Mouse (Mus musculus) intestine, postnatal 0 days (tissue): Measurements from ENCODE around the gene Stox2. TPM values are rescaled to one million over a fixed set of nuclear protein-coding genes. Genes with fewer than 3 reads are reported as not detected.

Source experiments
- ATAC-seq: fragments of 200-750 bp; cut with Nextera tagmentation; 2 replicates; pipeline ENCODE4 v1.8.0; 2017; ENCODE audit warnings: mild to moderate bottlenecking, moderate TSS enrichment, moderate library complexity
- H3K27ac ChIP-seq: fragments of 300-500 bp; sonication (generic); 2 replicates; pipeline ENCODE4 v1.5.1; 2014; ENCODE audit warnings: mild to moderate bottlenecking, low read depth, low read length, moderate library complexity
- H3K27me3 ChIP-seq: fragments of 300-500 bp; sonication (generic); replicated peaks from 2 replicates; pipeline ENCODE4 v1.6.1; 2014; ENCODE audit warnings: low read length, mixed read lengths; ENCODE audit not compliant: control insufficient read depth, insufficient read depth
- H3K36me3 ChIP-seq: fragments of 300-500 bp; sonication (generic); 2 replicates; pipeline ENCODE4 v1.6.1; 2014; ENCODE audit warnings: mild to moderate bottlenecking, moderate library complexity; ENCODE audit not compliant: control insufficient read depth, insufficient read depth
- H3K4me1 ChIP-seq: fragments of 300-500 bp; sonication (generic); replicated peaks from 2 replicates; pipeline ENCODE4 v1.6.1; 2014; ENCODE audit warnings: antibody characterized with exemption, low read length, mixed read lengths; ENCODE audit not compliant: control insufficient read depth, insufficient read depth
- H3K4me2 ChIP-seq: fragments of 300-500 bp; sonication (generic); replicated peaks from 2 replicates; pipeline ENCODE4 v1.6.1; 2014; ENCODE audit warnings: low read depth, mild to moderate bottlenecking, moderate library complexity
- H3K4me3 ChIP-seq: fragments of 300-500 bp; sonication (generic); 2 replicates; pipeline ENCODE4 v1.5.1; 2014; ENCODE audit warnings: low read depth, low read length
- H3K9ac ChIP-seq: fragments of 300-500 bp; sonication (generic); 2 replicates; pipeline ENCODE4 v1.6.1; 2014; ENCODE audit warnings: mild to moderate bottlenecking, low read depth, low read length
- H3K9me3 ChIP-seq: fragments of 300-500 bp; sonication (generic); 2 replicates; pipeline ENCODE4 v1.6.1; 2016; ENCODE audit warnings: mixed run types; ENCODE audit not compliant: control insufficient read depth
- CTCF ChIP-seq: sonication (generic); IDR thresholded peaks from 2 replicates; pipeline ENCODE4 v1.5.1; 2016; ENCODE audit warnings: low read depth, mild to moderate bottlenecking, control low read depth, antibody characterized with exemption, moderate library complexity
- WGBS: fragments of 180-500 bp; shearing (Covaris S2); extraction: QIAGEN DNeasy Blood & Tissue Kit; methylation state at CpG from one replicate; pipeline ENCODE4 v1.1.7; 2014; 5-methylcytosine and 5-hydroxymethylcytosine counted together
- polyA plus RNA-seq: library from polyadenylated mRNA; unstranded; fragments of >200 nt; fragmentation: Nextera tagmentation; extraction: Ambion mirVana; gene quantifications from 2 replicates; pipeline ENCODE4 v1.2.1, GENCODE M21; 2015

Gene Stox2
- polyA plus RNA-seq, 1 experiment from 2014 or later, result 3.2 TPM

- Histone ChIP-seq H3K36me3 (no peaks in the 10 kb centered on the region), H3K9me3 (no peaks in the 10 kb centered on the region), H3K9ac (peak overlapping the region; percentile 62), H3K4me2 (peak overlapping the region; percentile 97), H3K27me3 (peaks cover 7% of the 10 kb centered on the region; the same call in 1 of the 2 replicates), H3K4me1 (no peaks in the 10 kb centered on the region), H3K27ac (no peak overlapping the region; the same call in 1 of the 2 replicates), H3K4me3 (peak overlapping the region; percentile 65)
- WGBS, result 3% methylated on average over 33 of the region's 33 CpGs
- ATAC-seq, result no peak
- TF ChIP-seq CTCF, result no peak
These were observed 158.5 kb downstream of the Stox2 start for GRCm38 (mm10) chr8:47287641-47288130.

- Histone ChIP-seq H3K27ac (no peak overlapping the region), H3K9ac (peak overlapping the region; percentile 62; the same call in 1 of the 2 replicates), H3K36me3 (no peaks in the 10 kb centered on the region), H3K4me2 (peak overlapping the region; percentile 97), H3K4me3 (peak overlapping the region; percentile 65), H3K9me3 (no peaks in the 10 kb centered on the region), H3K27me3 (peaks cover 7% of the 10 kb centered on the region; the same call in 1 of the 2 replicates), H3K4me1 (no peaks in the 10 kb centered on the region)
- 31% methylated on average over 16 of the region's 16 CpGs for WGBS
- TF ChIP-seq CTCF, result no peak
- no peak for ATAC-seq
These were observed 159.0 kb downstream of the Stox2 start for GRCm38 (mm10) chr8:47287201-47287621.

GRCm38 (mm10) chr8:47286081-47286700 lies 160.0 kb downstream of the Stox2 start:
- TF ChIP-seq CTCF, result no peak
- peak overlapping the region; percentile 65; the same call in 1 of the 2 replicates for H3K4me3 ChIP-seq
- H3K27ac ChIP-seq, result no peak overlapping the region
- H3K4me2 ChIP-seq, result peak overlapping the region; percentile 97
- 89% methylated on average over 12 of the region's 12 CpGs for WGBS
- no peaks in the 10 kb centered on the region for H3K9me3 ChIP-seq
- no peak for ATAC-seq
- no peaks in the 10 kb centered on the region for H3K36me3 ChIP-seq
- no peaks in the 10 kb centered on the region for H3K4me1 ChIP-seq
- H3K27me3 ChIP-seq, result peaks cover 7% of the 10 kb centered on the region; the same call in 1 of the 2 replicates
- H3K9ac ChIP-seq, result no peak overlapping the region

- Histone ChIP-seq H3K9me3 (no peaks in the 10 kb centered on the region), H3K27me3 (peaks cover 7% of the 10 kb centered on the region; the same call in 1 of the 2 replicates), H3K27ac (no peak overlapping the region), H3K4me3 (no peak overlapping the region), H3K9ac (no peak overlapping the region), H3K4me1 (no peaks in the 10 kb centered on the region), H3K4me2 (peak overlapping the region; percentile 97; the same call in 1 of the 2 replicates), H3K36me3 (no peaks in the 10 kb centered on the region)
- no peak for ATAC-seq
- 89% methylated on average over 6 of the region's 6 CpGs for WGBS
- no peak for TF ChIP-seq CTCF
These were observed 160.7 kb downstream of the Stox2 start for GRCm38 (mm10) chr8:47285435-47285834.

GRCm38 (mm10) chr8:47284329-47285326 lies 161.5 kb downstream of the Stox2 start:
- TF ChIP-seq CTCF, result no peak
- H3K4me3 ChIP-seq, result no peak overlapping the region
- H3K27me3 ChIP-seq, result peaks cover 7% of the 10 kb centered on the region; the same call in 1 of the 2 replicates
- H3K4me1 ChIP-seq, result no peaks in the 10 kb centered on the region
- no peak overlapping the region for H3K9ac ChIP-seq
- H3K9me3 ChIP-seq, result no peaks in the 10 kb centered on the region
- no peak for ATAC-seq
- H3K27ac ChIP-seq, result no peak overlapping the region
- no peak overlapping the region for H3K4me2 ChIP-seq
- H3K36me3 ChIP-seq, result no peaks in the 10 kb centered on the region
- WGBS, result 81% methylated on average over 21 of the region's 21 CpGs

- no peaks in the 10 kb centered on the region for H3K9me3 ChIP-seq
- no peak overlapping the region for H3K9ac ChIP-seq
- no peak overlapping the region for H3K4me3 ChIP-seq
- ATAC-seq, result no peak
- no peaks in the 10 kb centered on the region for H3K27me3 ChIP-seq
- H3K4me2 ChIP-seq, result no peak overlapping the region
- no peak overlapping the region for H3K27ac ChIP-seq
- no peaks in the 10 kb centered on the region for H3K36me3 ChIP-seq
- no peaks in the 10 kb centered on the region for H3K4me1 ChIP-seq
- 79% methylated on average over 10 of the region's 10 CpGs for WGBS
- no peak for TF ChIP-seq CTCF
These were observed 166.3 kb downstream of the Stox2 start for GRCm38 (mm10) chr8:47279898-47280297.
